Mouse (Mus musculus) liver, embryonic 11.5 days (tissue): ENCODE results near the gene Gstm6. TPM values are rescaled to one million over a fixed set of nuclear protein-coding genes. Genes with fewer than 3 reads are reported as not detected.
"Not testable (repeated sequence)": the region's sequence is repeated elsewhere in the genome, so short reads cannot be mapped to it uniquely, and the experiment has no call there.

ENCODE experiments used
- ATAC-seq: fragments of 200-750 bp; cut with Nextera tagmentation; replicated peaks from 2 replicates; pipeline ENCODE4 v1.8.0; 2017; ENCODE audit warnings: moderate number of reproducible peaks, mild to moderate bottlenecking, moderate TSS enrichment, moderate library complexity; ENCODE audit not compliant: low FRiP score
- DNase-seq: peaks from one replicate; pipeline ENCODE4 v3.0.0-alpha.2; 2017; ENCODE audit warnings: low spot score
- H3K27ac ChIP-seq: fragments of 300-500 bp; sonication (generic); 2 replicates; pipeline ENCODE4 v1.5.1; 2014; ENCODE audit warnings: mild to moderate bottlenecking, low read depth, low read length, control low read depth
- H3K27me3 ChIP-seq: fragments of 300-500 bp; sonication (generic); replicated peaks from 2 replicates; pipeline ENCODE4 v1.6.1; 2014; ENCODE audit warnings: low read length, mixed read lengths; ENCODE audit not compliant: control insufficient read depth, insufficient read depth
- H3K36me3 ChIP-seq: fragments of 300-500 bp; sonication (generic); 2 replicates; pipeline ENCODE4 v1.6.1; 2014; ENCODE audit warnings: mild to moderate bottlenecking, low read length, moderate library complexity, mixed read lengths; ENCODE audit not compliant: control insufficient read depth, insufficient read depth
- H3K4me1 ChIP-seq: fragments of 300-500 bp; sonication (generic); replicated peaks from 2 replicates; pipeline ENCODE4 v1.6.1; 2014; ENCODE audit warnings: low read length, mixed read lengths; ENCODE audit not compliant: control insufficient read depth, insufficient read depth
- H3K4me2 ChIP-seq: fragments of 300-500 bp; sonication (generic); 2 replicates; pipeline ENCODE4 v1.6.1; 2014; ENCODE audit warnings: mild to moderate bottlenecking, control low read depth, moderate library complexity
- H3K4me3 ChIP-seq: fragments of 300-500 bp; sonication (generic); 2 replicates; pipeline ENCODE4 v1.5.1; 2014; ENCODE audit warnings: low read depth, low read length, control low read depth
- H3K9ac ChIP-seq: fragments of 300-500 bp; sonication (generic); 2 replicates; pipeline ENCODE4 v1.6.1; 2014; ENCODE audit warnings: low read depth, low read length, control low read depth
- H3K9me3 ChIP-seq: fragments of 300-500 bp; sonication (generic); 2 replicates; pipeline ENCODE4 v1.6.1; 2016; ENCODE audit warnings: low read length, inconsistent platforms, mixed read lengths; ENCODE audit not compliant: control insufficient read depth
- WGBS: fragments of 180-500 bp; shearing (Covaris S2); extraction: QIAGEN DNeasy Blood & Tissue Kit; methylation state at CpG from one replicate; pipeline ENCODE4 v1.1.7; 2014; 5-methylcytosine and 5-hydroxymethylcytosine counted together
- polyA plus RNA-seq: library from polyadenylated mRNA; unstranded; fragments of >200 nt; fragmentation: Nextera tagmentation; extraction: Ambion mirVana; gene quantifications from 2 replicates; pipeline ENCODE4 v1.2.1, GENCODE M21; 2014

The Gstm6 gene
- polyA plus RNA-seq, 1 experiment from 2014 or later = 9.5 TPM

DNA sequence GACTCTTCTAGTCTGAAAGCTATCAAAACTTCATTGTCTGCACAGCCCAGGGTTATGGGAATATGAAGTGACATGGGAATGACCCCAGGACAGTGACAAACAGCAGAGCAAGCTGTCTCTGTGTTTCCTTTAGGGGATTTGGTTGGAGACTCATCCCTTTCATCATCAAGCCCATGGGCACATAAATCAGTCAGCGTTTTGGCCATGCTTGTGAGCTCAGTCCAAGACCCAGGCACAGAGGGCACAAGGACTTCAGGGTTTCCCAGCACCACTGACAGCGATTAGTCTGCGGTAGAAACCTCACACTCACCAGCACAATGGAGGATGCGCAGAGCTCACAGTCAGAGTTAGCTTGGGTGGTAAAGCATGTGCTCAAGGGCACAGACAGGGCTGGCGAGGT lies 10.4 kb upstream of the Gstm6 start:
- no peak overlapping the region for H3K27ac ChIP-seq
- H3K27me3 ChIP-seq = 0 out of 2 replicates have a peak, but pooled peaks cover 2% of the 10 kb centered on the region
- no peak overlapping the region for H3K4me3 ChIP-seq
- WGBS = 75% methylated on average over 5 of the region's 5 CpGs
- H3K9me3 ChIP-seq = no peaks in the 10 kb centered on the region
- no peak overlapping the region for H3K9ac ChIP-seq
- no peaks in the 10 kb centered on the region for H3K36me3 ChIP-seq
- no peak overlapping the region for H3K4me2 ChIP-seq
- DNase-seq (no peak), ATAC-seq (no peak)
- no peaks in the 10 kb centered on the region for H3K4me1 ChIP-seq

DNA sequence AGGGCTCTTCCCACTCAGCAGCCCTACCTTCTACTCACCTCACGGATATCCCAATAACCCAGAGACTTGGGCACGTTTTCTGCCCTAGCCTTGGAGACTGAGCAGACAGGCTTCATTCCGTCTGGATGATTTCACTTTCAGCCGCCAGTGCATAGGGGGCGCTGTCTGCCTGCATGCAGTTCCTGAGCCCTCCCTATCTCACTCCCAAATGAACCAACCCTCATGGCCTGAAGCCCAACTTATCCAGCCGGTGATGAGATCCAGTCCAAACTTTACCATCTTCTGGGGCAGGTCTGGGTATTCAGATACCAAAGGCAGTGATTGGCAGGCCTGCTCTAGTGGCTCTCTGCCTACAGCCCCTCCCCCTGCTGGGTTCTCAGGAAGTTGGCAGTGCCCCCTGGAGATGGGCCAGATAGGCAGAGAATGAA lies 9.8 kb upstream of the Gstm6 start:
- no peaks in the 10 kb centered on the region for H3K4me1 ChIP-seq
- no peak overlapping the region for H3K27ac ChIP-seq
- H3K36me3 ChIP-seq = no peaks in the 10 kb centered on the region
- H3K9ac ChIP-seq = no peak overlapping the region
- ATAC-seq = peak; percentile 53; the same call in 1 of the 2 replicates
- H3K4me3 ChIP-seq = no peak overlapping the region
- 13% methylated on average over 6 of the region's 6 CpGs for WGBS
- no peak overlapping the region for H3K4me2 ChIP-seq
- no peaks in the 10 kb centered on the region for H3K9me3 ChIP-seq
- peak; percentile 53 for DNase-seq
- H3K27me3 ChIP-seq = 0 out of 2 replicates have a peak, but pooled peaks cover 2% of the 10 kb centered on the region

DNA sequence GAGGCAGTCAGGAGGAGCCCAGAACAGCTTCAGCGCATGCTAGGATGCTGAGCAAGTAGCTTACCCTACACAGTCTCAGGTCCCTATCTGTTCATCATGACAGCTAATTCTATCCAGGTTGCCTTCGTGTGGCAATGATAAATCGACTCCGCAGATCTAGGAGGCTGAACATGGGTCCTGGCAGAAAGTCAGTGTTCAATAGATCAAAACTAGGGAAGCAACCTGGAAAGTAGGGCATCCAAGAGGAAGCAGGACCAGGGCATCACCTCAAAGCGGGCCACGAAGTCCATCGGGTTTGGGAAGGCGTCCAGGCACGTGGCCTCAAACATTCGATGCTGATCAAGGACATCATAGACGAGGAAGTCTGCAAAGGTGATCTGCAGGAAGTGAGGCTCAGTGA lies 7.0 kb upstream of the Gstm6 start:
- no peak overlapping the region for H3K4me2 ChIP-seq
- WGBS = 79% methylated on average over 11 of the region's 11 CpGs
- no peaks in the 10 kb centered on the region for H3K9me3 ChIP-seq
- no peaks in the 10 kb centered on the region for H3K36me3 ChIP-seq
- H3K9ac ChIP-seq = no peak overlapping the region
- no peaks in the 10 kb centered on the region for H3K4me1 ChIP-seq
- ATAC-seq (no peak), DNase-seq (no peak)
- no peak overlapping the region for H3K27ac ChIP-seq
- H3K27me3 ChIP-seq = 0 out of 2 replicates have a peak, but pooled peaks cover 2% of the 10 kb centered on the region
- no peak overlapping the region for H3K4me3 ChIP-seq

DNA sequence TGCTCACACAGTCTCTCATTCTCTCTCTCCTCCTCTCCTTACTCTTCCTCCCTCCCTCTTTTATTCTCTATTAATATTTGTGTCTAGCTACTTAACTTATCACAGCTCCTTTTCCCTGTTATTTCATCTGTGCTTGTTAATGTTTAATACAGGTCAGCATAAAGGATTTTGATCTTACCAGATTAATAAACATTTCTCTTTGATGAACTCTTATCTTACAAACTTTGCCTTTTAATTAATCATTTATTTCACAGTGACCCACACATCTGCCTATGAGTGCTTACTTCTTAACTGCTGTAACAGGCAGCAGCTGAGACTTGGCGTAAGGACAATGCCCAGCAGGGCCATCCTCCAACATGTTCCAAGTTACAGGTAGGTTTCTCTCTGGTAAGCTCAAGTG lies 5.9 kb upstream of the Gstm6 start:
- H3K4me1 ChIP-seq, H3K36me3 ChIP-seq, ATAC-seq, H3K27ac ChIP-seq, H3K9me3 ChIP-seq, H3K27me3 ChIP-seq, H3K4me3 ChIP-seq, H3K4me2 ChIP-seq, DNase-seq, H3K9ac ChIP-seq: not testable (repeated sequence)
- 94% methylated on average over 1 of the region's 1 CpGs for WGBS

DNA sequence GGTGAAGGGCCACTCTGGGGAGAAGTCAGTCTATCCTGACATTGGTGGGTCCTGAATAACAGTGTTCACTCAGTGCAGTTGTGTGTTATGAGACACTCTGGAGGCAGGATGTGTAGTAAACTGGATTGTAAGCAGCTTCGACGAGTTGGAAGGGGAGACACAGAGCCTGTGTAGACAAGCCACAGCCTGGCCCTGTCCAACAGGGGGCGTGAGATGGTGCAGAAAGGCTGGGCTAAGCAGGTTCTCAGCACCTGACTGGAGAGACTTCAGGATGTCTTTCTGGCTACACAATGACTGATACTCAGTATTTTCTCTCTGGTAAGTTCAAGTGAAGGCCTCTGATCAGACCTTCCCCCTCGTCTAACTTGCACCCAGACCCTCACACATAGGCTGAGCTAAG lies 2.2 kb upstream of the Gstm6 start:
- no peaks in the 10 kb centered on the region for H3K4me1 ChIP-seq
- DNase-seq = no peak
- no peaks in the 10 kb centered on the region for H3K36me3 ChIP-seq
- H3K9me3 ChIP-seq = no peaks in the 10 kb centered on the region
- H3K4me2 ChIP-seq = no peak overlapping the region
- no peak overlapping the region for H3K27ac ChIP-seq
- no peak overlapping the region for H3K9ac ChIP-seq
- no peak for ATAC-seq
- WGBS = 56% methylated on average over 4 of the region's 4 CpGs
- no peak overlapping the region for H3K4me3 ChIP-seq
- no peaks in the 10 kb centered on the region for H3K27me3 ChIP-seq

DNA sequence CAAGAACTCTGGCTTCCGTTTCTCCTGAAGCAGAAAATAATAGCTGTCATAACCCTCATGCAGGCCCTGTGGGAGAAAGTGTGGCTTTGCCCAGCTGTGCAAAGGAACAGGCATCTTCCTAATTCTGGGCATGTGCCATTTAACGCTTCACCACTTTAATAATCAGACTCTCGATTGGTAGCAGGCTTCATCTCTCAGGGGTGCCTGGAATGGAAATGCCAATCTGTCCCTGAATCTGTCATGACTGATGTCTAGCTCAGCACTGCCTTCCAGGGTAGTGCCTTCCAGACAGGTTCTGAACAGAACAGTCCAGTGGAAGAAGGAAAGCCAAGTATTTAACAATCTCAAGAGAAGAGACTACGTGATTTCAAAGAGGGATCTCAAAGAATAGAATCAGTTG lies 2.3 kb downstream of the Gstm6 start:
- Histone ChIP-seq H3K9ac (no peak overlapping the region), H3K4me1 (no peaks in the 10 kb centered on the region)
- WGBS = 75% methylated on average over 4 of the region's 4 CpGs

DNA sequence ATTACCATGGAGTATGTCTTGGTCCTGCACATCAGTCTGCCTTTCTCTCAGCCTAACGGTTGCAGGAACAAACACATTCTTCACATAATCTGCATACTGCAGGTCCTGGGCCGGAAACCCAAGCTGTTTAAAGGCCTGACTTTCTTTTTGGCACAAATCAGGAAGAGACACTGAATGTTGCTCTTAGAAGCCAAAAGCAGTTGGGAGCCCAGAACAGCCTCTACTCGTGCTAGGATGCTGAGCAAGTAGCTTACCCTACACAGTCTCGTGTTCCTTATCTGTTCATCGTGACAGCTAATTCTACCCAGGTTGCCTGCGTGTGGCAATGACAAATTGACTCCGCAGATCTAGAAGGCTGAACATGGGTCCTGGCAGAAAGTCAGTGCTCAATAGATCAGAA lies 3.0 kb downstream of the Gstm6 start:
- Histone ChIP-seq H3K27me3 (no peaks in the 10 kb centered on the region), H3K4me1 (no peaks in the 10 kb centered on the region), H3K27ac (no peak overlapping the region), H3K36me3 (no peaks in the 10 kb centered on the region), H3K4me2 (no peak overlapping the region), H3K9me3 (no peaks in the 10 kb centered on the region), H3K9ac (no peak overlapping the region), H3K4me3 (no peak overlapping the region)
- no peak for DNase-seq
- WGBS = 65% methylated on average over 7 of the region's 7 CpGs
- no peak for ATAC-seq

More for the DNA sequence above, 2.3 kb downstream of the Gstm6 start:
- no peak for DNase-seq
- Histone ChIP-seq H3K36me3 (no peaks in the 10 kb centered on the region), H3K9me3 (no peaks in the 10 kb centered on the region), H3K27ac (no peak overlapping the region), H3K27me3 (no peaks in the 10 kb centered on the region), H3K4me2 (no peak overlapping the region), H3K4me3 (no peak overlapping the region)
- ATAC-seq = no peak

DNA sequence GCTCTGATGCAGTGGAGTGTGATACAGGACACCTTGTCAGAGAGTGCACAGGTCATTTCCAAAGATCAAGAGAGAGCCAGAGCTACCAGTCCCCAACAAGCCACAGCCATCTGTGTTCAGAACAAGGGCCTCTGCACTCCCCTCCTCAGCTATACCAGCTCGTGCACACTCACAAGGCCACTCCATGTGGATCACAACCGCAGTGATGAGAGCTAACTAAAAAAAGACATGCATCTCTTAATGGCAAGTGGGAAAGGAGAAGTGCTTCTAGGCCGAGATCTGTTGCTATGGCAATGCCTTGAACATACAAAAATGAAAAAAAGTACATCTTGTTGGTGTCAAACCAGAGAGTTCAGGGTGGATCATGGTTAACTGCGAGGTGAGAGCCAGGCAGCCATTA lies 3.7 kb downstream of the Gstm6 start:
- DNase-seq (no peak), ATAC-seq (no peak)
- 72% methylated on average over 4 of the region's 4 CpGs for WGBS
- Histone ChIP-seq H3K36me3 (no peaks in the 10 kb centered on the region), H3K27me3 (no peaks in the 10 kb centered on the region), H3K4me2 (no peak overlapping the region), H3K27ac (no peak overlapping the region), H3K4me1 (no peaks in the 10 kb centered on the region), H3K9ac (no peak overlapping the region), H3K4me3 (no peak overlapping the region), H3K9me3 (no peaks in the 10 kb centered on the region)

DNA sequence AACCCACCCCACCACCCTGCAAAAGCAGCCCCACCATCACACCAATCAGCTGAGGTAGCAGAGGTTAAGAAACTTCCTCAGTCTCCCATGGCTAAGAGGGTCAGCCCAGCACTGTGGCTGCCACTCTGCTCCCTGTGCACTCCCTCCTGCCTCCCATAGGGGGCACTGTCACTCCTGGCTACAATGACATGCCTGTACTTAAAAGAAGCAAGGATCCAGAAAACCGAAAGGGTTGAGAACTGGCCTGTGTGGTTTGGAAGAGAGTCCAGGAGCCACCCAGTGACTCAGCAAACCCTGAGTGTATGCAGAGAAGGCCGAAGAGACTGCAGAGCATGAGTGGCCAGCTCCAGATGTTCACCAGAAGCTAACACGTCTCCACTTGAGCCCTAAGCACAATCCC lies 4.1 kb downstream of the Gstm6 start:
- no peak overlapping the region for H3K4me2 ChIP-seq
- no peak overlapping the region for H3K27ac ChIP-seq
- WGBS = 35% methylated on average over 3 of the region's 3 CpGs
- no peak overlapping the region for H3K4me3 ChIP-seq
- H3K27me3 ChIP-seq = no peaks in the 10 kb centered on the region
- H3K4me1 ChIP-seq = no peaks in the 10 kb centered on the region
- no peaks in the 10 kb centered on the region for H3K36me3 ChIP-seq
- ATAC-seq (0 out of 2 replicates have a peak, but pooled peaks have one; percentile 19), DNase-seq (no peak)
- no peak overlapping the region for H3K9ac ChIP-seq
- no peaks in the 10 kb centered on the region for H3K9me3 ChIP-seq
